Mouse (Mus musculus) neutrophil, adult 5-6 weeks (primary cell): Measurements from ENCODE around the gene Cep97. TPM values are rescaled to one million over a fixed set of nuclear protein-coding genes. Genes with fewer than 3 reads are reported as not detected.
A peak's percentile ranks its signal among the peaks of the same experiment; 100 is the strongest.
"Not testable (repeated sequence)": the region's sequence is repeated elsewhere in the genome, so short reads cannot be mapped to it uniquely, and the experiment has no call there.

Source experiments
- ATAC-seq: fragments of 151-379, 151-347 bp; 2 replicates; pipeline ENCODE4 v1.8.0; 2017; ENCODE audit warnings: mild to moderate bottlenecking, moderate TSS enrichment; ENCODE audit not compliant: insufficient number of reproducible peaks, poor library complexity, low FRiP score, severe bottlenecking; ENCODE audit errors: extremely low read depth
- total RNA-seq: library from RNA; stranded (forward); fragments of 200-1000 nt; gene quantifications from 2 replicates; pipeline ENCODE4 v1.2.3, GENCODE M21; 2017

The Cep97 gene
- total RNA-seq, 1 experiment from 2014 or later = 20.9 TPM

GRCm38 (mm10) chr16:55950462-55950861 is 15.8 kb upstream of the Cep97 start:
- ATAC-seq = no peak

- ATAC-seq = peak; percentile 88
These were observed 14.3 kb upstream of the Cep97 start for GRCm38 (mm10) chr16:55948963-55949362.

GRCm38 (mm10) chr16:55947876-55948410 is 13.3 kb upstream of the Cep97 start:
- ATAC-seq = not testable (repeated sequence)

GRCm38 (mm10) chr16:55947266-55947665 is 12.6 kb upstream of the Cep97 start:
- ATAC-seq = no peak

GRCm38 (mm10) chr16:55940781-55941180 is 6.1 kb upstream of the Cep97 start:
- no peak for ATAC-seq

GRCm38 (mm10) chr16:55939703-55940102 is 5.0 kb upstream of the Cep97 start:
- no peak for ATAC-seq

- no peak for ATAC-seq
These were observed 4.1 kb upstream of the Cep97 start for GRCm38 (mm10) chr16:55938761-55939160.

- no peak for ATAC-seq
These were observed 843 bp downstream of the Cep97 start for GRCm38 (mm10) chr16:55933681-55934343.

GRCm38 (mm10) chr16:55924010-55924409 is 10.6 kb downstream of the Cep97 start:
- ATAC-seq = no peak

GRCm38 (mm10) chr16:55922079-55922478 is 12.6 kb downstream of the Cep97 start:
- ATAC-seq = no peak

- ATAC-seq = no peak
These were observed 19.9 kb downstream of the Cep97 start for GRCm38 (mm10) chr16:55914716-55915115.

GRCm38 (mm10) chr16:55910208-55910793 is 24.4 kb downstream of the Cep97 start:
- no peak for ATAC-seq

- peak; percentile 68 for ATAC-seq
These were observed 27.6 kb downstream of the Cep97 start for GRCm38 (mm10) chr16:55906928-55907679.

- ATAC-seq = no peak
These were observed 29.3 kb downstream of the Cep97 start for GRCm38 (mm10) chr16:55905370-55905769.

GRCm38 (mm10) chr16:55901839-55902756 is 32.6 kb downstream of the Cep97 start:
- no peak for ATAC-seq

- no peak for ATAC-seq
These were observed 36.2 kb downstream of the Cep97 start for GRCm38 (mm10) chr16:55898385-55899002.

GRCm38 (mm10) chr16:55895651-55896095 is 39.0 kb downstream of the Cep97 start:
- no peak for ATAC-seq

- ATAC-seq = peak; percentile 94
These were observed 39.6 kb downstream of the Cep97 start, which contains the start of gene Nxpe3 for GRCm38 (mm10) chr16:55894893-55895650. Gene Nxpe3, minus strand, starts transcription at chr16:55895285.
